Mouse (Mus musculus) cerebellum, adult 2 months (tissue): ENCODE results near the gene Tbc1d17.

Experiments used
- CTCF ChIP-seq: fragments of 200-500 bp; IDR thresholded peaks from 2 replicates; pipeline ENCODE4 v1.5.1; 2011; ENCODE audit warnings: low read depth, mild to moderate bottlenecking, control low read depth, low read length, moderate library complexity, borderline replicate concordance; ENCODE audit not compliant: insufficient read depth
- POLR2A ChIP-seq: fragments of 200-500 bp; IDR thresholded peaks from 2 replicates; pipeline ENCODE4 v1.6.1; 2011; ENCODE audit warnings: low read length, control low read depth, borderline replicate concordance; ENCODE audit not compliant: insufficient read depth

- no peak for TF ChIP-seq CTCF
- TF ChIP-seq POLR2A, result no peak
Measured at GRCm38 (mm10) chr7:44838073-44838472, 10.8 kb downstream of the Tbc1d17 start.
